Mouse (Mus musculus) kidney, adult 9 months (tissue): Measurements from ENCODE around the gene Adk.

Experiments
- DNase-seq: peaks from one replicate; pipeline ENCODE4 v3.0.0; 2022

Gene Adk

GRCm38 (mm10) chr14:21052112-21052780 is at the start of gene Adk, which contains the start of gene Ap3m1:
Adk (plus strand) TSS chr14:21052574.
Ap3m1 (minus strand) TSS chr14:21052508.
- DNase-seq = peak; percentile 95

GRCm38 (mm10) chr14:21013800-21014334 is 38.5 kb upstream of the Adk start:
- no peak for DNase-seq

GRCm38 (mm10) chr14:21017871-21018270 is 34.5 kb upstream of the Adk start:
- no peak for DNase-seq

GRCm38 (mm10) chr14:21018977-21019376 is 33.4 kb upstream of the Adk start:
- peak; percentile 55 for DNase-seq

GRCm38 (mm10) chr14:21020435-21020834 is 31.9 kb upstream of the Adk start:
- DNase-seq = no peak

- DNase-seq = no peak
Observed at GRCm38 (mm10) chr14:21027542-21027941, 24.8 kb upstream of the Adk start.

GRCm38 (mm10) chr14:21029025-21029659 is 23.2 kb upstream of the Adk start:
- DNase-seq = no peak

- DNase-seq = peak; percentile 79
Observed at GRCm38 (mm10) chr14:21031783-21032511, 20.4 kb upstream of the Adk start.

- DNase-seq = no peak
Observed at GRCm38 (mm10) chr14:21034271-21034670, 18.1 kb upstream of the Adk start.

- no peak for DNase-seq
Observed at GRCm38 (mm10) chr14:21034791-21035190, 17.6 kb upstream of the Adk start.

- no peak for DNase-seq
Observed at GRCm38 (mm10) chr14:21039077-21039476, 13.3 kb upstream of the Adk start.

- no peak for DNase-seq
Observed at GRCm38 (mm10) chr14:21039623-21040022, 12.8 kb upstream of the Adk start.

GRCm38 (mm10) chr14:21047840-21048239 is 4.5 kb upstream of the Adk start:
- DNase-seq = no peak

- DNase-seq = peak; percentile 70
Observed at GRCm38 (mm10) chr14:21048879-21049278, 3.5 kb upstream of the Adk start.

- peak; percentile 50 for DNase-seq
Observed at GRCm38 (mm10) chr14:21050734-21051133, 1.6 kb upstream of the Adk start.

GRCm38 (mm10) chr14:21051380-21052111 is 828 bp upstream of the Adk start:
- DNase-seq = no peak

GRCm38 (mm10) chr14:21052781-21053130 is 382 bp downstream of the Adk start:
- DNase-seq = peak; percentile 94

- DNase-seq = peak; percentile 74
Observed at GRCm38 (mm10) chr14:21053151-21053550, 777 bp downstream of the Adk start.

- DNase-seq = peak; percentile 67
Observed at GRCm38 (mm10) chr14:21053586-21053985, 1.2 kb downstream of the Adk start.

- DNase-seq = no peak
Observed at GRCm38 (mm10) chr14:21058972-21059371, 6.6 kb downstream of the Adk start.

- no peak for DNase-seq
Observed at GRCm38 (mm10) chr14:21062766-21063513, 10.6 kb downstream of the Adk start.

GRCm38 (mm10) chr14:21064321-21064720 is 11.9 kb downstream of the Adk start:
- DNase-seq = no peak
